Mouse (Mus musculus): ENCODE measurements at regions not wholly inside any gene's neighbourhood (a gene's known extent, or its start where the extent isn't known, plus 50 kb on each side); places are given as distances from the start of the nearest gene placed in this dataset.

DNA sequence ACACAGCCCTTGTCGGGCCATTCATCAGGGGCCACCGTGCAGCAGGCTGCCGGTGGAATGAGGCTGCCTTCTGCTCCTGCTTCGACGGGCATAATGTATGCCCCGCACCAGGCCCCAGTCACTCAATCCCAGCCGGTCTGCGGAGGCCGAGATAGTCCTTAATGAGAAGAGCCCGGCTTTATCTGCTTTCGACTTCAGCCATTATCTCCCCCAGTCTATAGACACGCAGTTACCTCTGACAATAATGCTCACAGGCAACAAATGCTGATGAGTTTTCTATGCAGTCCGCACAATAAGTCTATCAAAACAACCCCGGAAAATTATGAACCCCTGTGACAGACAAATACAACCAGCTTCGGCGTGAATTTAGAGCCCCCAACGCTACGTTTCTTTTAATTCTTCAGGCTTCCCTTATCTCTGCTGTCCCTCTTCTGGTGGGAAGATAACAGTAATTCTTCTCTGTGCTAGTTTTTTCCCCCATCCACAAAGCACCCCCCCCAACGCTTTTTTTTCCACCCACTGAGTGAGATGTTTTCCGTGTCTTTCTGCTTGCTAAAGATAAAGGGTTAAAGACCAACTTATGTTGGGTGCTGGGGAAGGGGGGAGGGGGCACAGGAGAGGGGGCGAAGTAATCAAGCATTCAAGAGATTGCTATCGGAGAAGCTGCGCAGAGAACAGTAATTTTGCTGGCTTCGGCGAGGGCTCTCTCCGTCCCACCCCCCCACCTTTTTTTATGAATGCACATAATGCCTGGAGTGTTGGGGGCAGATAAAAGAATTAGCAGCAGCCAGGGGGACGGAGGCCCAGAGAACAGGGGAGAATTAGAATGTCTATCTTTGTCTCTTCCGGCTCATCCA is 117.8 kb downstream of the Mrm1 start:
- peak; percentile 33 for DNase-seq (ENCODE audit: low read depth)

DNA sequence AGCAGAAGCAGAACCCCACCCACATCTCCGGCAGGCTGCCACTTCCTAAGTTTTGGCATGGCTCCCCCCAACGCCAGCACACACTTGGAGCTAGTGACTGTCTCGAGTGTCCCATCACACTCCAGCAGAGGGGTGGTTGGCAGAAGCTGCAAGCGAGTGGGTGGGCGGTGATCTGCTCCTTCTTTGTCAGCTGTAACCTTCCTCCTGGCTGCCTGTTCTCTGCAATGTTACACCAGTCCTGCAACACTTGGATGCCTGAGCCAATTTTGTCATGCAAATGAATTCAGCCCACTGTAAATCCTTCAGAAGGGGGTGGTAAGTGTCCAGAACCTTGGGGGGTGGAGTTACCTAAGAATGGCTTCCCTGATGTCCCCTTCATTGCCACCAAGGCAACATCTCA is 121.8 kb downstream of the Mrm1 start:
- no peak for DNase-seq (ENCODE audit: low read depth)

GRCm38 (mm10) chr11:84692638-84693037 is 126.7 kb downstream of the Mrm1 start:
- DNase-seq (ENCODE audit: low read depth): no peak

- no peak for DNase-seq (ENCODE audit: low read depth)
These were observed 127.7 kb downstream of the Mrm1 start for GRCm38 (mm10) chr11:84691410-84692148.

GRCm38 (mm10) chr11:84686473-84686872 is 132.8 kb downstream of the Mrm1 start:
- DNase-seq (ENCODE audit: low read depth): no peak

DNA sequence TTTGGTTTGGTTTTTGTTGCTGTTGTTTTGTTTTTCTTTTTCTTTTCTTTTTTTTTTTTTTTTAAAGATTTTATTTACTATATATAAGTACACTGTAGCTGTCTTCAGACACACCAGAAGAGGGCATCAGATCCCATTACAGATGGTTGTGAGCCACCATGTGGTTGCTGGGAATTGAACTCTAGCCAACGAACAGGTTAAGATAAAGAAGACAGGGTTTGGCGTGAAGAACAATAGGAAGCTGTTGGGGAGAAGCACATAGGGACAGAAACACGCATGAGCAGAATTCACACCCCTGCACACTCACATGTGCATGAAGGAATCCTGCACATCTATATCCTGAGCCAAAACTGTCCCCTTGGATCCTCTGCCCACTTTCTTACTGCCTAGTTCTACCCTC is 135.0 kb downstream of the Mrm1 start:
- DNase-seq (ENCODE audit: low read depth): no peak

DNA sequence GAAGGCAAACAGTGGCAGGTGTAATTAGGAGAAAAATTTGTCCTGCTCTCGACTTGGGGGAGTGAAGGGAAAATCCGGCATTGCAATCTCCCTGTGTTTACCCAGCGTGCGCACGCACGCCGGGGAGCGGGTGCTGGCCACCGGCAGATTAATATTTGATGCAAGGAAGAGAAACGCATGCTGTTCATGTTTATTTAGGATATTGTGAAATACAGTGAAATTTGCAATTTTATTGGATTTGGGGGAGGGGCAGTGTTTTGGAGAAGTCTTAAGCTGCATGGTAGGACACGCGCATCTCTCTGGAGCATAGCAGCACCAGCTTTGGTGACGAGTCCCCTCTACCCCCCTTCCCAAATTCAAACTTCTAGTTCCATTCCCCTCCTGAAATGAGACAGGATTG is 136.4 kb downstream of the Mrm1 start:
- no peak for DNase-seq (ENCODE audit: low read depth)

DNA sequence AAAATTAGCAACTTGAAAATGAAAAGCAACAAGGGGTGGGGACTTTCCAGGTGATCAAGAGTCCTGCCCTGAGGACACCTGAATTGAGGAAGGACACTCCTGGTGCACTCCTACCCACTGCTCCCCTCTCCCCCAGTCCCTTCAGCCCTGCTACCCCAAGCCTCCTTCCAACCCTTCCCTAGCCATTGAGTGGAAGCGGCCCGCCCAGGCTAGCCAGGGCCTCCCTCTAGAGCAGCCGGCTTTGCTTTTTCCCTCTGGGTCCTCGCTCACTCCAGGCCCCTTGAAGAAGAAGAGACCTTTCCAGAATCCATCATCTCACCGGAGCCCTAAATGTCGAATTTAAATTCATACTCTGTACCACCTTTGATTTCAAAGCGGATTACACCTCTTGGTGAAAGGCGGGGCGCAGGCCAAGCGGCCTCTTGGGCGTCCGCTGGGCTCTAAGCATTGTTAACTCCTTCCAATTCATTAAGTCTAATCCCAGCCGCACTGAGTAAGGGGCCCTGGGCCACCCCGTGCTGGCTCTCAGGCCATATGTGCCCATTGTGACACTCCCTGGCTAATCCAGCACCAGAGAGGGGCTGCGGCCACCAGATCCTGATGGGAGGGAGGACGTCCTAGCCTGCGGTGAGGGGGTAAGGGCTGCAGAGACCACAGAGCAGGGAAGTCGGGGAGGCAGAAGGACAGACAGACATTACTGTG is 142.8 kb downstream of the Mrm1 start:
- DNase-seq (ENCODE audit: low read depth): no peak

DNA sequence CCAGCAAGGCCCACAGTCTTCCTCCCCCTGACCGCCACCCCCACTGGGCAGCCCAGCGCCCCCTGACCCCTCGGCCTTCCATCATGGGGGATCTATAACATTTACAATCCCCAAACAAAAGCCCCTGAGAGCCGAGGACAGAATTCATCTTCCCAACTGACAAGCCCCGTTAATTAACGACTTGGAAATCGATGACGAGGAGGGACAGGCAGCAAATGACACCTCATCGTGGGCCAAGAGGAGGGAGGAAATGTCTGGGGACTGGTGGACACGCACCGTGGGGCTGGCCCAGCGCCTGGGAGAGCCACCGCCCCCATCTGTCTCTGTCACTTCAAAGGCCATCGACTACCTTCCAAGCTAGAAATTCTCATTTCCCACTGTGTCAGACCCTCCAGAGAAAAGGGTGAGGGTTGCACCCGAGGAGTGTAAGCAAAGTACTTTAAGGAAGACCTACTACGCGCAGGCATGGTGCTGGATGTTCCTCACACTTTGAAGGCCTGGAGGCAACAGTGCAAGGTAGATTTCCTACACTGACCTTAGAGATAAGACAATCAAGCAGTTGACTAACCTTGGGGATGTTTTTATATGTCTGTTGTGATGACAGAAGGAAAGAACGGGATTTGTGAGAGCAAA is 146.4 kb downstream of the Mrm1 start:
- DNase-seq (ENCODE audit: low read depth): no peak

GRCm38 (mm10) chr11:84671585-84671984 is 146.2 kb upstream of the Lhx1 start:
- DNase-seq (ENCODE audit: low read depth): no peak

DNA sequence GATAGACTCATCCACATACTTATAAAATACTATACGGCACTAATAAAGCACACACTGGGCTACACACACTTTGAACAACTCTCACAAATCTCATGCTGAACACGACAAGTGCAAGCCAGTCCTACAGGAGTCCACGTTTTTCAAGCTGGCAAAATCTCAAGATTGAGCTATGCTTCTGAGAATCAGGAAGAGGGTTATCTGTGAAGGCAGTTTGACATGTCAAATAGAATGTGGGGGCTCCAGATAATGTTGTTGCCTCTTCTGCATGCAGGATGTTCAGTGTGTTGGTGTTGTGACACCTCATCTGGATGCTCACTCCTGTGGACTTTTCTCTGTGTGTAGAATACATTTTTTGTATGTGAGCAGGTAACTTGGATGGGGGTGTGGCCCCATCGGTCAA is 142.4 kb upstream of the Lhx1 start:
- DNase-seq (ENCODE audit: low read depth): no peak

DNA sequence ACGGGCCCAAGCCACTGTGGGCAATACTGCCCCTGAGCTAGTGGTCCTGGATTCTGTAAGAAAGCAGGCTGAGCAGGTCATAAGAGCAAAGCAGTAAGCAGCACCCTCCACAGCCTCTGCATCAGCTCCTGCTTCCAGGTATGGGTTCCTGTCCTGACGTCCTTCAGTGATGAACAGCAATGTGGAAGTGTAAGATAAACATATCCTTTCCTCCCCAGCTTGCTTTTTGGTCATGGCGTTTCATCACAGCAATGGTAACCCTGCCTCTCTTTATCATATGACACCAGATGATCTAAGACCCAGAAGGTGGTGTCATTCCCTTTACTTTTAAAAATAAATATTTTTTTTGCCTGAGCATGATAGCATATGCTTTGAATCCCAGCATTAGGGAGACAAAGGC is 138.9 kb upstream of the Lhx1 start:
- no peak for DNase-seq (ENCODE audit: low read depth)

DNA sequence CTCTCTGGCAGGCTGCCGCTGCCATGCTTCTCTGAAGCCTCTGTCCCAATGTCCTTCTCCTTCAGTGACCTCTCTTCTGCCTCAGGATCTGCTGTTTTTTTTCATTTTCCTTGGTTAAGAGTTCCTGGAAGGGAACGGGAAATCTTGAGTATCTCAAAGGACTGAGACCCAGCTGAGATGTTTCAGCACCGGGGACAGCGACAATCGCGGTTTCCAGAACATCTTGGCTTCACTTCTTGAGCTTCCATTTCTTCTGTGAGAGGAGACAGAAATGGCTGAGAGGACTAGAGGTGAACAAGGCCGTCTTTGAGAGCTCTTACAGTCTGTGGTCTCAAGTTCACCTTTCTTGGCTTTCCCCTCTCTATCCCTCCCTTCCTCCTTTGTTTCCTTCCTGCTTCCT is 136.6 kb upstream of the Lhx1 start:
- DNase-seq (ENCODE audit: low read depth): peak; percentile 50

DNA sequence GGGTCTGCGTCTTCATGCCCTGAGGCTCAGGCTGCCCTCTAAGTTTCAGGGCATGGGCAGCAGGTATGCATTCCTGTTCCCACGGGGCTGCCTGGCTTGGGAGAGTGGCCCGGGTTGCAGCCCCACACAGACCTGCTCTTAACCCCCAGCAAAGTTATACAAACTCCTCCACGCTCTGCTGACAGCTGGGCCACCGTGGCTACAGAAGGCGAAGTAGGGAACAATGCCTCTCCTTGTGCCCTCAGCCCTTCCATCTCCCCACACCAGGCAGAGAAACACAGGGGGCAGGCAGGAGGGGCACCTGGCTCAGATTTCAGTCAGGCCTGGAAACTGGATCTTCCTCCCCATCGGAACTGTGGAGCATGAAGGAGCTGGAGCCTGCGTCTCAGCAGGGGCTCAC is 135.5 kb upstream of the Lhx1 start:
- no peak for DNase-seq (ENCODE audit: low read depth)

- no peak for DNase-seq (ENCODE audit: low read depth)
These were observed 134.1 kb upstream of the Lhx1 start for GRCm38 (mm10) chr11:84659370-84659937.

DNA sequence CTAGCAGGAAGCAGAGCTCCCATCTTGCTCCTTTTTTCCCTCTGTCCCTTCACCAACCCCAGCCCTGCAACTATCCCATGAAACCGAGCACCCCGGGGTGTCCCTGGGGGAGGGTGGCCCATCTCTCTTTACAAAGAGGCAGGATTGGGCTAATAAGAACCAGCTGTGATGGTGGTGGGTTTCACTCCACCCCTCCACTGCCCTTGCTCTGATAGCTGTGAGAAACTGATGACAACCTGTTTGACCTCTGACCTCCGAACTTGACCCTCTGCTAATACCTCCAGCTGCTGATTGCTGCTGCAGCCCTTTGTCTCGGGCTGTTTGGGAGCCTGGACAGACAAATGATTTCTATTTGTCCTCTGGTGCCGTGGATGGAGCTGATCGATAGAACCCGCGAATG is 128.1 kb upstream of the Lhx1 start:
- no peak for DNase-seq (ENCODE audit: low read depth)

- DNase-seq (ENCODE audit: low read depth): no peak
These were observed 123.6 kb upstream of the Lhx1 start for GRCm38 (mm10) chr11:84648899-84649298.

DNA sequence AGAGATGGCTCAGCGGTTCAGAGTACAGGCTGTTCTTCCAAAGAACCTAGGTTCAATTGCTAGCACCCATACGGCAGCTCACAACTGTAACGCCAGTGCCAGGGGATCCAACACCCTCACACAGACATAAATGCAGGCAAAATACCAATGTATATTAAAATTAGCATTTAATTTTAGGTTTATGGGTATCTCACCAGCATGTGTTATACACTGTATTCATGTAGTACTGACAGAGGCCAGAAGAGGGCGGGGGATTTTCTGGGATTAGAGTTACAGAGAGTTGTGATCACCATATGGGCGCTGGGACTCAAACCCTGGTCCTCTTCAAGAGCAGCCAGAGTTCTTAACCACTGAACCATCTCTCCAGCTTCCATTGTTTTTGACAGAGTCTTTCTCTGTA is 121.8 kb upstream of the Lhx1 start:
- no peak for DNase-seq (ENCODE audit: low read depth)

- no peak for DNase-seq (ENCODE audit: low read depth)
These were observed 117.7 kb upstream of the Lhx1 start for GRCm38 (mm10) chr11:84643107-84643372.

GRCm38 (mm10) chr11:84642300-84643106 is 117.2 kb upstream of the Lhx1 start:
- DNase-seq (ENCODE audit: low read depth): no peak

DNA sequence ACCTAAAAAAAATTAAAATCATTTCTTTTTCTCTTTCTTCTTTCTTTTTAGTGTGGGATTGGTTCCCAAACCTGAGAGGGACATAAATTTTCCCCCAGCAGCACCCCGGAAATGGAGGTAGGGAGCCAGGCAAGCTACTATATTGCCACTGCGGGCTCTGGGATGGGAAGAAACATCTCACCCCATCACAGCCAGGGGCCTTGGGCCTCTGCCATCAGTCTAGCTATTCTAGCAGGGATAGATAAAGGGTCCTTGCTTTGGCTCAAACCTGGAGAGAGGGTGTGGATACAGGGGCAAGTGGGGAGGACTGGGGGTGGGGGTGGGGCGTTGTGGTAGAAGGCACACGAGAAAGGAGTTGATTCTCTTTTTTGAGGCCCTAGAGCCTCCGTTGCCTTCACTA is 116.3 kb upstream of the Lhx1 start:
- no peak for DNase-seq (ENCODE audit: low read depth)

DNA sequence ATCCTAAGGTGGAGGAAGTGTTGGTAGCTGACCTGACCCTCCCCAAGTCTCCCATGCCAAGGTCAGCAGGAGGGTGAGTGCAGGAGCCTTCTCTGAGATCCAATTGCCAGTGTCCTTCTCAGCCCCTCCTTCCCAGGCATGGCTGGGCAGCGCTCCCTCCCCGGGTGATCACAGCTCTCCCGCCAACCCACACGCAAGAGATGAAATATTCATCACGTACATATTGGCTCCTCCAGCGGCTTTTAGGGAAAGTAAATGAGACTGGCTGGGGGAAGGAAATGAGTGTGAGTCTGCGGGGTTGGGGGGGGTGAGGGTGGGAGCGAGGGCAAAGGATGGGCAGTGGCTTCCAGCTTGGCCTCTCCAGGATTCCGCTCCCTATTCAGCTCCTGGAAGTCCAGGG is 113.0 kb upstream of the Lhx1 start:
- no peak for DNase-seq (ENCODE audit: low read depth)
